Mouse (Mus musculus) v-Abl transformed pro-B cells (cell line): ENCODE data around the gene Cfap61.

Experiments used
- in situ Hi-C, 2 experiments: fragments of 400-800 bp; cut with MboI; formaldehyde crosslinking; loops; one replicate each; pipeline ENCODE4 v1.15.1; 2025; ENCODE audit not compliant: unreplicated experiment in 2 of 2

Cfap61 gene

DNA sequence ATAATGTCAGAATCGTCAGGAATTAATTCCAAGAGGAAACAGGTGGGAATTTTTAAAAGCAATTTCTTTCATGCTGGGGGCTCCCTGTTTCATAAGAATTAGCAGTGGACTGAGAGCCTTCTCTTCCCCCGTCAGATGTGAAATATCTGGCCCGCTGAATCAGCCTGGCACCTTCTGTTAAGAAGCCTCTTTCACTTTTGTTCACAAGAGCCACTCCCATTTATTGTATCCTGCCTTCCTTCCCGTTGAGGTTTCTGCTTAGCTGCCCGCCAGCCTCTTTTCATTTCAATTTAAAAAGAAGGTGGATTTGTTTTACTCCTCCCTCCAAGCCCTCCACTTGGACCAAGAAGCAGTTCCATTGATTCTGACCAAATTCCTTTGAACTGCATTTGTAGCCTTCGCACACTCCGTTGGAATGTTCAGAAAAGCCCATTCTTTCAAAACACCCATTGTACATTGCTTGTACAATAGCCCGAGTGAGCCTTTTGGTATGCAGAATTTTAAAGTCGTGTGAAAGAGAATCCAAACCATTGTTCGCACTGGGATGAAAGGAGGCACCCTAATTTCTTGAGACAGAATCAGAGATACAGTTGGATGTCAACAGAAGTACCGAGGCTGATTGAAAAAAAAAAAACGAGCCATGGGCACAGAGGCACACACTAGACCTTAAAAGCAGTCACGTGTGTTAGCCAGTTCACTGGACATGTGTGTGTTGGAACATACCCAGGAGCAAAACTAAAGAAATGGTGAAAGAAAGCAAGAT, 127.9 kb downstream of the Cfap61 start:
- in situ Hi-C loops, result no loop called here

DNA sequence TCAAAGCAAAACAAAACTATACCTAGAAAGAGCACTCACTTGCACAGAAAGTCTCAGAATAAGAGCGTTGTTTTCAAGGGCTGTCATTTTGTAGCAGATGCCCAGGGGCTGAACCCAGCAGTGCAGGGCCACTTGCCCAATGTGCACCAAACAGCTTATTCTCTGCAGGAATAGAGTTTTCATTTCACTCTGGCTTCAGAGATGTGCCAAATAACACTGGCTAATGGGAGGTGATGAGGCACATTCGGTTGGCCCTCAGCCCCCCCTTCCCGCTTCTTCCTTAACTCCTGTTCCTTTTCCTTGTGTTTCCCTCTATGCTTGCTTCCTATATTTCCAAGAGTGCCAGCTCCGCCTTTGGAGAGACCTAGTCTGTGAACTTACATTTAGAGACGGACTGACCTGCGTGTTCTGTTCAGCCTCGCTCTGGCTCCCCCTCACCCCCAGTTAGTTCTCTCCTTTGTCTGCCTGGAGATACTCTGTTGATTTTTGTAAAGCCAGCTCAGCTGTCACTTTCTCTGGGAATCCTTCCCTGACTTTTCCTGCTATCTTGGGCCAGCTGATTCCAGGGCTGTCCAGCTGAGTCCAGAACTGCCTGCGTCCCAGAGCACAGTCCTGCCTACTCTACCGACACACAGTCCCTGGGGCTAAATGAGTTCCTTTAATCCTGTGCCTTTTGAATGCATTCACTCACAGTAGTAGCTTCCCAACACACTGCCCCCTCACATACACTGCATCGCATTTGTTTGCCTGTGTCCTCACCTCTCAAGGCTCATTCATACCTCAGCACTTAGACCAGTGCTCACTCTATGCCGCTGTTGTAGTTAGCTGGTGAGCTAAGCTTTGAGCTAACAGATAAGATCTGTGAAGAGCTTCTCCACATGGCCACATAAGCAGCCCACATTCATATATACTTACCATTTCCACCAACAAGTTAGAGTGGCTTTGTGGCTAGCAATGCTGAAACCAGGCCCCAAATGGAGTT, 128.8 kb downstream of the Cfap61 start:
- in situ Hi-C loops, result no loop called here

DNA sequence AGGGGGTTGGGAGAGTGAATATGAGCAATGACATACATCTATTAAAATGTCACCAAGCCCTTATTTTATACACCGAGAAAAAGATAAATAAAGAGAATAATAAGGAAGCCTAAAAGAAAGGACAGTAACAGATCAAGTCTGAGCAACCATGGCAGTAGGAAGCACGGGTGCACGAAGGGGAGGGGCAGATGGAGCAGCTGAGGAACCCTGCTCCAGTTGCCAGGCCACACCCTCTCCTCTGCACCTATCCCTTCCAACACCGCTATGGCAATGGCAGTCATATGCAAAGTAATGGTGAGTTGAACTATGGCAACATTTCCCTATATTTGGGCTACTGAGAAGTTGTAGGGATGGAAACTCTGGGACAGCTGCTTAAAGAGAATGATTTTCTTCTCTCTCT, 132.8 kb downstream of the Cfap61 start:
- in situ Hi-C loops, result no loop called here

DNA sequence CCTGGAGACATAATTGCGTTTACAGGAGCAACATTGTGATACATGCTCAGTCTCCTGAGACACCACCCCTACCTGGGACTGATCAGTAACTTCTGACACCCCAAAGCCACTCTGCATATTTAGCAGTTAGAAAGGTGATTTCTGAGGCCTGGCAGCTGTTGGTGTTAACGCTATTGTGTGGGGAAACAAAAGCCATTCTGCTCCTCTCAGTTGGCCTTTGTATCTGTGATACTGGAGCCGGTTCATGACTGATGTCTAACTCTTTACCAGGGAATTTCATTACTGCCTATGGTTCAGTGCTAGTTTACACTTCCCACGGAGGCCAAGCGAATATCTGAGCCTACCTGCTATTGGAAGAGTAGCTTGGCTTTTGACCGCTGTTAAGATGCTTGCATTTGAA, 138.7 kb downstream of the Cfap61 start:
- in situ Hi-C loops, result no loop called here

DNA sequence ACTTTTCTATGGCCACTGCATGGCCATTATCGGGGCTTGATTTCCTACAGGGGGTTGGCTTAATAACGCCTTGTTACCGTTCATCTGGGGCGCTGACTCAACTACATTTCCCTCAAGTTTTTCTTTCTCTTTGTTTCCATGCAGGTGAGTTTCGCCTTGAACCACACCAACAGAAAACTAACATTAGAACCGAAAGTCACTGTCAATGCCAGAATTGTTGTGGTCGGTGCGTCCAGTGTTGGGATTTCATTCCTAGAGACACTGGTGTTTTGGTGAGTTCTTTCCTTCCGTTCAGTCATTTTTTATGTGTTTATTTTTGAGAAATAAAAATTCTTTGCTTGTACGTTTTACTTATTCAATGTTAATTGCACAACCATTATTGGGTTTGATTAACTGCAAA, 142.5 kb downstream of the Cfap61 start:
- in situ Hi-C loops, result no loop called here

DNA sequence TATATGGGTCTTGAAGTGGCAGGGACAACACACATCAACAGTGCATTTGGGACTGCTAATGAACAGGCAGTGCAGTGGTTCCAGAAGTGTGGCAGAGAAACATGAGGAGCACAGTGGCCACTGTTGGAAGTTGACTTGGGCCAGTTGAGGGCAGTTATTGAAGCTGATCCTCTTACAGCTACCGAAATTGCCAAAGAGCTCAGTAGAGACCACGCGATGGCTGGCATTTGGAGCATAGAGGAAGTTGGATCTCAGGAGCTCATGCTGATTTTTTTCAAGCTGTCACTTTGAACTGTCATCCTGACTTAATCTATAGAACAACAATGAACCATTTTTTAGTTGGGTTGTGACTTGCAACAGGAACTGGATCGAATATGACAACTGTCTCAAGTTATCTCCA, 145.7 kb downstream of the Cfap61 start:
- in situ Hi-C loops, result no loop called here

DNA sequence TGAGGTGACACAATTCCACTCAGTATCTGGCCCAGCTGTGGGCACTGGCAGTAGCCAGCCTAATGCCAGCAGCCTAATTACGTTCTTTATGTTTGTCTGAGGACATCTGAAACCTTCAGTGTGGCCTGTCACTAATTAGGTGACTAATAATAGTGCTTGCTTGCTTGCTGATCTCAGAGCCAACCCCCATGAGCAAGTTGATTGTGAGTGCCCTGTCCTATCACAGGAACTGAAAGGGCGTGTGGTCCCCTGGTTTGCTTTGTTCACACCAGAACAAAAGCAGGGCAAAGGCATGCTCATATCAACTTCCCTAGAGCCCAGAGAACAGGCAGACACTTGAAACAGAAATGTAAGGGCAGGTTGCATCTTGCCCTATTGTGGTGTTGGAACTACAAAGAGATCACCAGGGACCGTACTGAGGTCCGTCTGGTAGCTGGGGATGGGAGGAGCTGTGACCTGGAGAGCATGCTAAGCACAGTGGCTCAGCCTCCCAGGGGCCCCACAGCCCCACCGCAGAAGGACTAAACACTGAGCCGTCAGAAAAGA, 148.8 kb downstream of the Cfap61 start:
- in situ Hi-C loops, result no loop called here

DNA sequence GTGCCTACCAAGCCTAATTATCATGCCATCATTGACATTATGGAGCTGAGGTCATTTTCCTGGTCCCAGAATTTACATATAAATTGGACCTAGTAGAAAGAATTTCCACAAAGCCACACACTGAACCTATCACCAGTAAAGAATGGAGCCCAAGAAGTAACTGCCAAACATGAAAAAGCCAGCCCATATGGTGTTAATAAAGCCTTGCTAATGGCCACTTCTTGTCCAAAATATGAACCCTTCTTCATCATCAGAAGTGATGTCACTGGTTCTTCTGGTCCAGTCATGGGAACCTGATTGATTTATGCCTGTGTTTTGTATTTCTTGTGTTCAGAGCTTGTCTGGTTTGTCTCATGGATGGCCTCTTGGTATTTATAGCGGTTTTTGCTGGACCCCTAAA, 152.8 kb downstream of the Cfap61 start:
- in situ Hi-C loops, result no loop called here

DNA sequence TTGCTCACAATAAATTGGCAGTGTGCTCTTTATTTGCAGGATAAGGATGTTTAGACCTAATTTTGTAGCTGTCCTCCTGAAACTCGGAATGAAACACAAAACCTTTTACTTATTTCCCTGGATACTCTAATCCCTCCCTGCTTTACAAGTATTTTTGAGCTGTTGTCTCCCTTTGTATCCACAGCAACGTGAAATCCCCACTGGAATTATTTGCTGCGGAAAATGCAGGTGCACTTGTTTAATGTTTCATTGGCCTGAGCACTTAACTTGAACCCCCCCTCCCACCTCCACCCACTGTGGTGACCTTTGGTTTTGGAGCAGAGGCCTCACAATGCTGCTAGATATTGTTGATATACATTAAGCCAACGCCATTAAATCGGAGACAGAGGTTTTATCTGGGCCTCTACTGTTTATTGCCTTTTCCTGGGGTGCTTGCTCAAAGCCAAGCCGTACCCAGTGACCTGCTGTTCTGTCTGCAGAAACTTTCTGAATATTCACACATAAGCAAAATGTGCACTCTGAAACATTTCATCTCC, 154.6 kb downstream of the Cfap61 start:
- in situ Hi-C loops, result no loop called here

DNA sequence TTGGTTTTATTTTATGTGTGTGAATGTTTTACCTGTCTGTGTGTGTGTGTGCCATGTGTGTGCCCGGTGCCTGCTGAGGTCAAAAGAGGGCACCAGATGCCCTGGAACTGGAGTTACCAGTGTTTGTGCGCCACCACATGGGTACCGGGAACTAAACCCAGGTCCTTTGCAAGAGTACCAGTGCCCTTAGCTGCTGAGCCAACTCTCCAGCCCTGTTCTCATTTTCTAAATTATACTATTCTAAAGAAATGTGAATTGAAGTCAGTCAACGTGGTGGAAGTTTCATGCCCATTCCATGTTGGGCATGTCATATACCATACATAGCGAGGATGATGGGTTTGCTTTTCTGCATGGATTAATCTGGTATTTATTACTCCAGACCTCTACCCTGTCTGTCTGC, 162.9 kb downstream of the Cfap61 start:
- in situ Hi-C loops, result no loop called here

DNA sequence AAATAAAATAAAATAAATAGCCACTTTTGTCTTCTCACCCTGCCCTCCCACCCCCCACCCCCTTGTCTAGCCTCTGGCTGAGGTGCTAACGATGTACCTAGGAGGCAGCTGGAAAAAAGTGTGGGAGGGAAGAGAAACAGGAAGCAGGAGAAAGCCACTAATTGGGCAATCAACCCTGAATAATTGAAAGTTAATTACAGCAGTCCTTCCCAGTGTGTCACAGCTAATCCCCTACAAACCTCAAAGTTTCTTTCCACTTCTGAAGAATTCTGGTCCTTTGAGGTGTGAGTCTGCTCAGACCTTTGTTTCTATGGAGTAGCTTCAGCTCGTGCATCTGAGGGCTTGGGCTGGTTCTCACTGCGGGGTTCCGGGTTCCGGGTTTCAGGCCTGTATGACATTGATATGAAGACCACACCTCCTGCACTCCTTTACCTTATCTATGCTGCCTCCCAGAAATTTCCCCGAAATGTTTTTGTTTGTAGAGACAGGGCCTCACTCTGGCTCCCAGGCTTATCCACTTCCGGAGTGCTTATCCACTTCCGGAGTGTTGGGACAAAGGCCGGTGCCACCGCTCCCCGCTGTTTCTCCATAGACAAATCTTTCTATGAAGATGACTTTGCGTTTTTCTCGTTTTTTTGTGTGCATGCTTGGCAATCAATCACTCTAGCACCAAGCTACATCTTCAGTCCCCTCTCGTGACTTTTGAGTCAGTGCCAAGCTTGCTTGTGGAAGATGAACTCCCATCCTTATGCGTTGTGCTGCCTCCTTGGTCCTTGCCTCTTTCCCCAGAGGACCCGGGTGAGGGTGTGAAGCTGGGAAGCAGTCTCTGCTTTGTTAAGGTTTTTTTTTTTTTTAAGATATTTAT, 164.5 kb downstream of the Cfap61 start:
- in situ Hi-C loops, result no loop called here

DNA sequence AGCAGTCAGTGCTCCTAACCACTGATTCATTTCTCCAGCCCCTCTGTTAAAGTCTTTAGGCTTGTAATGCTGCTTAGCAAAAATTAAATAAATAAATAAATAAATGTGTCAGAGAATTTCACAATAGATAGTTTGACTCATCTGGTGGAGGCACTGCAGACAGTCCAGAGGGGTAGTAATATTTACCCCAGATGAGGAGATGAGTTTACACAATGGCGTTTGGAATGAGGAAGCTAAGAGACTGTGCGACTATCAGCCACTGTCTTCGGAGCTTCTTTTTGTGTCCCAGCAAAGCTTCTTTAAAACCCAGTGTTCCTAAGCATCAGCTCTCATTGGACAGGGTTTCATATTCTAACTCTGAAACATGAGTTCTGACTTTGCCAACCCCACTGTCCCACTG, 165.3 kb downstream of the Cfap61 start:
- in situ Hi-C loops, result no loop called here

DNA sequence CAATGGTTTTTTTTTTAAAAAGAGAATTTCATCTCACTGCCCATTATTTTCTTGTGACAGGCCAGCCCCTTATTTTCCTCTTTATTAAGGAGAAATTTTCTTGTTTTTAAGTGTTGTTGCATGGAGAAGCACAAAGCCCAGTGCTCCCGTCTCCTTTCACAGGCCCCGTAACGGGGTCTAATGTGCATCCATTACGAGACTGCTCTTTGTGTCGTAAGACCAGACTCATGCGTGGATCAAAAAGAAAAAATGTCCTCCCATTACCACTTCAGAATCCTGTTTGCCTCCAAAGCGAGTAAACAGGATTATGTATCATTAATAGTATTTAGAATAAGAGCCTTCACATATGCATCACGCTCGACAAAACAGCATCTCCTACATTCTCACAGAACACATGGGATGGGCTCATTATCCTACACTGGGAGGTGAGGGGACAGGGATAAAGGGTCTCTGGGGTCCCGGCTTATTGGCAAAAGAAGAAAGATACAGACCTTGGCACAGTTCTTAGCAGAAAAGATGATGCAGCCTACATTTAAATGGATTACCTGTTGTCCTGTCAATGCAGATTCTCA, 166.0 kb downstream of the Cfap61 start:
- in situ Hi-C loops, result no loop called here

DNA sequence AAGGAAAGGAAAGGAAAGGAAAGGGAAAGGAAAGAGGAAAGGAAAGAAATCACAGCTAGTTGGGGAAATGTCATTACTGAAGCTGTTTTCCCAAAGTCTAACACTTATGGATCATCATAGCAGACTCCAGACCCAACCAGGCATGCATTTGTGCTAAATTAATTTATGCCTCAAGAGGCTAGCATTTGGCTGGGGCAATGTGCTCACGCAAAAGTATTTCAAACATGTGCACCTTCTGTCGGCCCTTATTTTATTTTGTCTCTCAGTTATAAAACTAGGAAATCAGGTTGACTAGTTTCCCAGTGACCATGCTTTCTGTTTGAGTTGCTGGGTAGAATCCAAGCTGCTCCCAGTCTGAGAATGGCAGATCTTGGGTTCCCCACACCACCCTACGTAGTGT, 168.0 kb downstream of the Cfap61 start:
- in situ Hi-C loops, result no loop called here

DNA sequence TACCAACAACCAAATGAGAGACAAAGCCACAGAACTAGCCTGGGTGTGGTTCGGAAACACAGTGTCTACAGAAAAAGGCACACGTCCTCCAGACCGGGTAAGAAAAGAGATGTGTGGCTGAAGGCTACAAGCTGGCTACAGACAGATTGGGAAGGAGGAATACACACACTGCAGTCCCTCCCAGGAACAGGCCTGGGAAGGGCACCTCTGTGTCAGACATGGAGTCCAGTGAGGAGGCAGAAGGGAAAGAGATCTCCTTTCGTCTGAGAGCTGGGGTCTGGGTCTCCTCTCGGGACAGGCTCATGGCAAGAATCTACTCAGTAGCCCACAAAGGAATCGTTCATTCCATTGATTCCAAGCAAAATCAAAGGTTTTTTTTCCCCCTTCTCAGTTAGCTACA, 170.8 kb downstream of the Cfap61 start:
- in situ Hi-C loops, result no loop called here

DNA sequence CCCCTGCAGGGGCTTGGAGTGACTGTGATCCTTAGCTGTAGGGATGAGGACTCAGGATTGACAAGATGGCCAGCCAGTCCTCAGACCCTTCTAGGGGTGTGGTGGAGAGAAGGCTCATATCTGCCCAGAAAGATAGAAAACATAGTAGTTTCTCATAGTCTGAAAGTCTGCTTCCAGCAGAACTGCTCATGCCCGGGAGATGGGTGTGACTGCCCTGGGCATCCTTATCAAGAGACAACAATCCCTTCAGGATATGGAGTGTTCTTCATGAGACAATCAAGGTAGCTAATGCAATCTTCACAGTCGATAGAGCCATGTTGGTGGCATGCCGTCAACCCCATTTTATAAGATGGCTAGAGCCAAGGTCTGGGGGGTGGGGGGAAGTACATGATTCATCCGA, 173.4 kb downstream of the Cfap61 start:
- in situ Hi-C loops, result no loop called here

DNA sequence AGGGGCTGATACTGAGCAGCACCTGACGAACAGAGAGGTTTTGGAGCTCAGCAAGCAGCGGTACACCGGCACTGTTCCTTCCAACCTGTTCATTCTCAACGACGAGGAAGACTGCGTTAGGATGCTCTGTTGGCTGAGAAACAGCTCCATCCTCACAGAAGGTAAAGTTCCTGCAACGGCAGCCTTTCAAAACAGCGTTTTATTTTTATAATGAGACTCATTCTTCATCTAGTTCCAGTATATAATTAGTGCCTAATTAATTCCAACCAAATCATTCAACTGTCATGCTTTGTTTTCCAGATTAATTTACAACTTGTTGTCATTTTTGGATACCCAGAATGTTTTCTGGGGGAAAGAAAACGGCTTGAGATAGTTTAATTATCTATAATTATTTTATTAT, 175.3 kb downstream of the Cfap61 start:
- in situ Hi-C loops, result no loop called here

DNA sequence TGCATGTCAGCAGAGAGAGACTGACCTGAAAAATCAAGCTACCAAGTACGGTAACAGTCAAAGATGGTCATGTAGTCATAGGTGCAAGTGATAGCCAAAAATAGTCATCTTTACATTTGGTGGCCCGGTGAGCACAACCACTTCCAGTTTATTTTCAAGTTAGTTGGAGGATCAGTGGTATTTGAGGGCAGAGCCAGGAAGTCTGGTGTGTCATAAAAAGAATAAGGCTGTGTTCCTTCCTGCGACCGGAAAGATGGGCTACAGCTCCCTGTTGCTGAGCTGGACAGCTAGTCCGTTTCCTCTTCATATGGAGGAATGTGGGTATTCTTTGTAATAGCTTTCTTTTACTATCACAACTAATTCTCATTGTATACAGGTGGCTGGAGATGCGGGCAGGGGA, 181.7 kb downstream of the Cfap61 start:
- in situ Hi-C loops, result loop anchor here in 1 of 2 experiments (5.0 kb wide), 1 partner anchor 96 kb away; no protein-coding TSS in a partner anchor

DNA sequence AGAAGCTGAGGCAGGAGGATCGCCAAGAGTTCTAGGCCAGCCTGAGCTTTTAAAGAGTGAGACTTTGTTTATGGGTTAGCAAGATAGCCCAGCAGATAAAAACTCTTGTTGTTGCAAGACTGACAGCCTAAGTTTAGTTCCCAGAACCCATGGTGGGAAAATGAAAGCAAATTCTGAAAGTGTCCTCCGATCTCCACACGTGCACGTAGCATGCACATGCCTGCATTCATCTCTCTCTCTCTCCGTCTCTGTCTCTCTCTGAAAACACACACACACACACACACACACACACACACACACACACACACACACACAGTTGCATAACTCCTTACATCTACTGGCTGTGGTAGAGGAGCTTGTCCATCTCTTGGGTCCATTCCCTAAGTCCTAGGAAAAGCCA, 182.1 kb downstream of the Cfap61 start:
- in situ Hi-C loops, result loop anchor here in 1 of 2 experiments (5.0 kb wide), 1 partner anchor 96 kb away; no protein-coding TSS in a partner anchor
